Mouse (Mus musculus) liver, adult (tissue): Measurements from ENCODE around the gene Gm884.

Experiments
- GATA4 ChIP-seq: IDR thresholded peaks from 2 replicates; pipeline ENCODE4 v1.6.1; 2014; ENCODE audit warnings: mild to moderate bottlenecking, low read length; ENCODE audit not compliant: insufficient replicate concordance

Gm884 gene

DNA sequence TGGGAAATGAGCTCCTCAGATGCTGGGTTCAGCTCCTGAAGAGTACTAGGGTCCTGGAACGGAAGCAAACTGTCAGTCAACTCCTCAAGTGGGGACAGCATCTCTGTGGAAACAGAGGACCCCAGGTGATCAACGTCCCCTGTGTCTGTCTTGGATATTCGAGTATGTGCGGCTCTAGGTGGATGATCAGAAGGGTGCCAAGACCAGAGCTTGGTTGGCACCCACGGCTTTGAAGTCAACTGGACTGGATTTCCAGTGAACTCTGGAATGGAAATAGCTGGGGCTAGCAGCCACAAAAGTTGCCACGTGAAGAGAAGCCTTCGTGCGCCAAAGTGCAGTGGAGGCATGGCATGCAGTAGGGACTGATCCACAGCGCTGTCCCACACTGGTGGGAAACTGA lies at the start of gene Gm884:
TSS of gene Gm884 (minus strand) at position 101 of the 400 bp plus-strand sequence.
- no peak for TF ChIP-seq GATA4

DNA sequence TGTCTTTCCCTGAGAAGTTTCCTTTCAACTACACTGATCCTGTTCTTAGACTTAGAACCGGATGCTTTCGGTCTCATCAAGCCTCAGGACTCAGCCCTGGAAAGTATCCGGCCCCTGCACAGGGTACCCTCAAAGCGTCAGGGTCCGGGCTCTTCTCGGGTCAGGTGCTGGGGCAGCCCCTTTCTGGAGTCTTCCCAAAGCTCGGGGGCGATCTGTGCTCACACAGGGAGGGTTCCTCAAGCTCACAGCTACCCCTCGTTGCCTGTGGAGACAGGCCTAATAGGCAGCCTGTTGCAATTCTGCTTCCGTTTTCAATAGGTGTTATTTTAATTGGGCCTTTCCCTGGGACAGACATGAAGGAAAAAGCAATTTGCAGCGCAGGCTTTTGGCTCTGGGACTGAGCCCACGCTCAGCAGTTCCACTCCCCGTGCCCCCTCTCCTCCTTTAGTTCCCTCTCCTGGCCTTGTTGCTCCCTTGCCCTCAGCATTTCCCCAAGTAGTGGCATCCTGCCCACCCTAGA lies 46.0 kb upstream of the Gm884 start:
- no peak for TF ChIP-seq GATA4

DNA sequence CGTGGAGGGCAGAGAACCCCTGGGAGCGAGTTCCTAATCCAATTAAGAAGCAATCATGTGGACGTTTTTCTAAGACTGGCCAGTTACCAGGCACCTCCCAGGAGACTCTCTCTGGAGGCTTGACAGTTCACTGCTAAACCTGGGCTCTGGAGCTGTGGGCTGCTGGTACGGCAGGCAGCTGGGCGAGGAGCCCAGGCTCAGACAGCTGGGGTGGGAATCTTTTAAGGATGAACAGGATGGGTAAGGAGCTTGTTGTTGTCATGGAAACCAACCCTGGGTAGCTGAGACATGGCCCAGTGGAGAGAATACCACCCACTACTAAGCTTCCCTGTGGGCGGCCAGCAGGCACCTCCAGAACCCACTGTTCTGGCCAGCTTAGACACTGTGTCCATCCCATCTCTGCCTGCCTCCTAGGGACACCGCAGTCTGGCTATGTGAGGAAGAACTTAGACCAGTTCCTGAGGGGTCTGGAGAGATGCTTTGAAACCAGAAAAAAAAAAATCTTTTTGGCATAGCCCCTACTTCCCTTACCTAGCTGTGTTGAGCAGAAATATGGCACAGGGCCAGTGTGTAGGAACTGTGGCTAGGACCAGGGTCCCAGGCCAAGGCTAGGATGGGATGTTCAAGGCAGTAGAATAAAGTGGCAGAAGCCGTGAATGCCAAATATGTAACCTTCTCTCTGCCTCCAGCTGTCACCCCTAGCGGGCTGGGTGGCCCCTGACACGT lies 45.4 kb upstream of the Gm884 start:
- TF ChIP-seq GATA4, result no peak

DNA sequence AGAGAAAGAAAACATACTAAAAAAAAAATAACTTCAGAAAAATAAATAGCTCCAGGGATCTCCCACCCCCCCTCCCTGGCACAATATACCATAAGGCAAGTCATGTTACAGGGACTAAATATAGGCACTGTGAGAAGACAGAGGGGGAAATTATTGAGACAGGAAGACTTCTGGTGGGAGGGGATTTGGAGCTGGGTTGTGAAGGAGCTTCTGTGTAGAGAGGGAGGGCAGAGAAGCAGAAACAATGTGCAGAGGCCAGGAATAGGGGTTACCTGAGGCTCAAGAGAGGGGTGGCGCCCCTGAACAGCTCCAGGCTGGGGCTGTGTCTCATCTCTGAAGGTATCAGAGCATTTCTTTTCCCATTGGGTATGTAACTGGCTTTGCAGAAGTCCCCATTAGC lies 44.8 kb upstream of the Gm884 start:
- TF ChIP-seq GATA4, result no peak

DNA sequence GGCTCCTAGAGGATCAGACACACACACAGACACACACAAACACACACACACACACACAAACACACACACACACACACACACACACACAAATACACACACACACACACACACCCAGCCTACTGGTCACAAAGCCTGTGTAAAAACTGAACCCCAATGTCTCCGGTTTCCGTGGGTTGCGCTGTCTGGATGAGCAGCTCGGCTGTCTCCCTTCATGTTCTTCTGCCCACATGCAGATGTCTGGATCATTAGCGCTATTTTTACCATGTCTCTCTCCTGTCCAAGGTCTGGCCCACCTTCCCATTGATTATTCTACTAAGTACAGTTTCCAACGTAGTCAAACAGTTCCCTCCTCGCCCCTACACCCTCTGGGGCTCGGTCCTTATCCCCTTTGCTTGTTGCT lies 42.2 kb upstream of the Gm884 start:
- no peak for TF ChIP-seq GATA4

DNA sequence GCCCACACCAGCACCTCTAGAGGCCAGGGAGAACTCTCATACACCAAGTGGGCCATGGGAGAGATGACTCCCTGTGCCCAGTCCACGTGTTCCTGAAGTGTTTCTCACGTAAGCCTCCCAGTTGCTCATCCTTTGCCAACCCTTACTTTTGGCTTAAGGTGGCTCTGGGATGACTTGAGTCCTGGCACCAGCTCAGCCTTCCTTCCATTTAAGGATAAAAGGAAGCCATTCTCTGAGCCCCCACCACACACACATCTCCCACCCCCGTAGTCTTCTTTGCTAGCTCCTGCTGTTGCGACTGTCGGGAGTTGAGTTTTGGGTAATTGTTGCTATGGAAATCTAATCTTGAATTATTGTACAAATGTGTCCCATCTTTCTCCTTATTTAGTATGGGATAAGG lies 41.6 kb upstream of the Gm884 start:
- TF ChIP-seq GATA4, result no peak

DNA sequence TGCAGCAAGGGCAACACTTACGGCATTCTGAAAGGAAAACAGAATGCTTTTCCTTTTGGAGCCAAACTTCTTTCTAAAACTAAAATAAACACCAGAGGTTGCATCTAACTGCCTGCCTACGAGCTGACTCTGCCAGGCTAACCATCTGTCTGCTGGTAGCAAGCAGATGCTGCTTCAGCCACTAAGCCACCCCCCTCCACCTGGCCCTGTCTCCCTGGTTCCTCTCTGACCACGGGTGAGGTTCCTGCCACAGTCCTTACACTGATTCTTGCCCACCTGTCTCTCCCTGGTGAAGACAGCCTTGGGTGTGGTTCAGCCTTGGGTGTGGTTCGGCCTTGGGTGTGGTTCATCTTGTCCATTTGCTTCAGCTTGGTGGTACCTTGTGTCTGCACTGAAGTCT lies 40.9 kb upstream of the Gm884 start:
- TF ChIP-seq GATA4, result no peak

DNA sequence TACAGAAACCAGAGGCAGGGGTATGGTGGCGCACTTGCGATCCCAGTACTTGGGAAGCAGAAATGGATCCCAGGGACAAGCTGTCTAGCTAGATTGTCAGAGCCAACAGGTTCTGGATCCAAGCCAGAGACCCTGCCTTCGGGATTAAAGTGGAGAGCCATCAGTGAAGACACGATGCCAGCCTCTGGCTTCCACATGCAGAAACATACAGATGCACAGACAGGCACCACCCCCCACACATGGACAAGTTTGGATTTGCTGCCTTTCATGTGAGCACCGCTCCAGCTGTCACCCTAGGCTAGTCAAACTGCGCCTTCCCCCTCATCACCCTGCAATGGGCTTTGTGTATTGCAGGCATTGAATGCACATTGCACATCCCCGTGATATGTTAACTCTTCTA lies 37.2 kb upstream of the Gm884 start:
- no peak for TF ChIP-seq GATA4

DNA sequence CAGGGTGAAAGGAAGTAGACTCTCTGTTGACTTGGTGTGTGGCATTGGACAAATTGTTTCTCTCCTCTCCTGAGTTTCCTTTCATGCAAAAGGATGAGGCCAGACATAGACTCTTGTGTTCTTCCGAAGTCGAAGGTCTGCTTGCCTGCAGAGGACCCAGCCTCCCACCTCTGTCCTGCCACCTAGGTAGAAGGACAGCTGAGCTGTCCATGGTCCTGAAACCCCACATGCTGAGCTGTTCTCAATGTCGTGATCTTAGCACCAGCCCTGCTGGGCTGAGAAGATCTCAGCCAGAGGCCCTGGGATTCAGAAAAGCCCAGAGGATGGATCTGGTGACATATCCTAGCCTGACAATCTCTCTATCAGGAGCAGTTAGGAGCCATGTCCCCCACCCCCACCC lies 35.6 kb upstream of the Gm884 start:
- TF ChIP-seq GATA4, result no peak

DNA sequence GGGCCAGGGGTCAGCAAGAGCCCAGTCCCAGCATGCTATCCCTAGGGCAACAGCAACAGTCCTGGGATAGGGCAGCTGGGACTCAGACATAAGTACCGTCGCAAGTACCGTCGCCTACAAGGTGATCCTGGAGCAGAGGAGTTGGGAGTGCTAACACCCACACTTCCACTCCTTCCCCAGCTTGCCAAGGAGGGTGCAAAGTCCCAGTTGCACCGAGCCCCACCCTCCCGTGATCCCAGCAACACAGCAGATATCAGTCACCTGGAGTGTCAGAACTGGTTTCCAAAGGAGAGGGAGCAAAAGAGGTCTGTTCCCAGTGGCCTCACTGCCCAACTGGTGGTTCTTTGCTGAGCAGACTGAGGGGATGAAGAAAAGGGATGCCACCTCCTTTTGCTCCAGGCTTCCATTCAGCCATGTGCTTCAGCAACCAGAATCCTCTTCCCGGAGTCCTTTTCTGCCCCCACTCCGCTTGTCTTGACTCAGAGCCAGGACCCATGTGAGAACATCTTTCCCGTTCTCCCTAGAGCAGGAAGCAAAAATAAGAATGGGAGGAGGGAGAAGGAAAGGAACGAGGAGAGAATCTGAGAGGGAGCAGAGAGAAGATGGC lies 32.5 kb upstream of the Gm884 start:
- no peak for TF ChIP-seq GATA4

DNA sequence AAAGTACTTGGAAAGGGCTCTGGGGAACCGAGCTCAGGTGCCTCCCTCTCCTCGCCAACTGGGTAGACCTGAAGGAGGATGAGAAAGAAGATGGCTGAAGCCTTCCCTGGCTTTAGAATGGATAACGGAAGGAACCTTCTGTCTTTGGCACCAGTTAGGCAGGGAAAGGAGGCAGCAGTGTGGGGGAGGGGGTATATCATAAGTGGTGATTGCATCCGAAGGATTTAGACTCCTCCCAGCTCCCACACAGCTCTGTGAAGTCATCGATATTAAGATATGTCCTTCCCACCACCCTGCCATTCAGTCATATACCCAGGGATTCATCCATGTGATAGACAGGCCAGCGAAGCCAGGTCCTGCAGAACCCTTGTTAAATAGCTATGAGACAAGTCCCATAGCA lies 30.5 kb upstream of the Gm884 start:
- TF ChIP-seq GATA4, result no peak

DNA sequence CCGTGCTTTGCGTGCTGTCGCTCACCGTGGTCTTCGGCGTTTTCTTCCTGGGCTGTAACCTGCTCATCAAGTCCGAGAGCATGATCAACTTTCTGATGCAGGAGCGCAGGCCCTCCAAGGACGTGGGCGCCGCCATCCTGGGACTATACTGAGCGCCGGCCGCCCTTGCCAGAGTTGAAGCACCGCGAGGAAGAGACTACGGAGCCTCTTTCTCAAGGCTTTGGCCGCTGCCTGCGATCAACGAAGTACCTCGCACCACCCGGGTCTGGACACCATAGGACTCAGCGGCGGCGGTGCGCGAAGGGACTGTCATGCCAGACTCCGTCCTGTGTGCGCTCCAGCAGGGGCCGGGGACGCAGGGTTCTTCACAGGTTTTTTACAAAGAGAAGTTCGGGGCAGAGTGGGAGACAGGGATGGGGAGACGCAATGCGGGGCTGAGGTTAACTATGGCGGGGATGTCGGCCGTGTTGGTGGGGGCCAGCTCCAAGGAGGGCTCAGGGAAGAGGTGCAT lies 29.1 kb upstream of the Gm884 start:
- no peak for TF ChIP-seq GATA4

DNA sequence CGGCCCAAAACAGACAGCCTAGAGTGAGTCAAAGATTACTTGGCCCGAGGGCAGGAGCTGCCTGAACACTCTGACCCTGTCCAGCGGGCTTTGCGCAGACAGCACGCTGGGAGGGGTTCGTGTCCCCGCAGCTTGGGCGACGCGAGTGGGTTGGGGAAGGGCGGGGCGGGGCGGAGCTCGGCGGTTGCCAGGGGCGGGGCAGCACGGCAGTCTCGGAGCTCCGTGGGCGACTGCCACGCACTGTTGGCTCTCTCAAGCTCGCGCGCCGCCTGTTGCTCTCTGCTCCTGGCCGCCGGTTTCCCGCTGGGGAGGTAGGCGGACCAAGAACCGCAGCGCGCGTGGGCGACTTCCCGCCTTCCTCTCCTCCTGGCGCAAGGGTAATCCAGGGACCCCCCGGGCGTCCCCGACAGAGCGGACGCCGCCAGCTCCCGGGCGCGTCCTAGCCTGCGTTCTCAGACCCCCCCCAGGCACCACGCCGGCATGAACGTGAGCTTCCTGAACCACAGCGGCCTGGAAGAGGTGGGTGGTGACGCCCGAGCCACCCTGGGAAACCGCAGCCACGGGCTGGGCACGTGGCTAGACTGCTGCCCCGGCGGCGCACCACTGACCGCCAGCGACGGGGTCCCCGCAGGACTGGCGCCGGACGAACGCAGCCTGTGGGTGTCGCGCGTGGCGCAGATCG lies 28.5 kb upstream of the Gm884 start, which contains the start of gene Rprml:
TSS of gene Rprml (plus strand) at position 270 of the 682 bp plus-strand sequence.
- no peak for TF ChIP-seq GATA4

DNA sequence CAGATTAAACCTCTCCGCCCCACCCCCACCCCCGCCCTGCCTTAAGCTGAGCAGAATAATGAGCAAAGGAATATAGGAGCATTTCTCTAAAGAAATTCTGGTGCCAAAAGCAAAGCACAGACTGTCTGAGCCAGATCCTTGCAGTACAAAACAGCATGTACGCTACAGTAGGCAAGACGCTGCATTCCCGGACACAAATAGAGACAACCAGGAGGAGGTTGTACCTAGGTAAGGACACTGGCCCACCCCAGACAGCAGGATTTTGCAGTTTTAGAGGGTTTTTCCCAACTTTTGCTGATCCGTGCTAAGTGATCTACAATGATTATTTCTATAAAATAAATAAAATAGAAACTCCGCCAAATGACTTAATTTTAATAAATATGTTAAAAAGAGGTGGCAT lies 27.7 kb upstream of the Gm884 start:
- no peak for TF ChIP-seq GATA4

DNA sequence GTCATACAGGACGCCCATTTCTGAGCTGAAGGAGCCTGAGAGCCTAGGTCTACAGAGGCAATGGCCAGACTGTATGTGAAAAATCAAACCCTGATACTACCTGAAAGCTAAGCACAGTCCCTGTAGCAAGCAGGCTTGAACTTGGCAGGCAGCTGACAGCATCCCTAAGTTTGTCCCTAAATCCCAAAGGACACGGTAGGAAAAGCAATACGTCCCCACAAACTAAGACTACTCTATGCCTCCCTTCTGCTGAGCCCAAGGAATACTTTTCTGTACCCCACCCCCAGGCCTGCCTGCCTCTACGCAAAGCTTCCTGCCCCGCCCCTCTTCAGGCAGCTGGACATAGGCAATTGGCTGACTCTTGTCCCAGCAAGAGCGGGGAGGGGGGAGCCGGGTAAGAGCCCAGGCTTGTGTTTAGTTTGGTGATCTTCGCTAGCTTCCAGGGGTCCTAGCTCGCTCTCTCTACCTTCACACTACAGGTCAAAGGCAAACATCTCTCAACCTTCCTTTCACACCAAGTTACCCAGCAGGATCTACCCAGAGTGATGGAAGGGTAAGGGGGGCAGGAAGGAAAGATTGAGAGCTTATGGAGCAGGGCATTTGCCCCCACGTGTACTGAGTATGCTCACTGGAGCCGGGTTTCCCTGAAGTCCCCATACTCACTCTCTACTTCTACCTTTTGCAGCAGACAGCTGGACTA lies 27.1 kb upstream of the Gm884 start:
- no peak for TF ChIP-seq GATA4
